Mouse (Mus musculus): ENCODE data around the gene Psg23.
"Not testable (repeated sequence)": the region's sequence is repeated elsewhere in the genome, so short reads cannot be mapped to it uniquely, and the experiment has no call there.

Psg23 gene

DNA sequence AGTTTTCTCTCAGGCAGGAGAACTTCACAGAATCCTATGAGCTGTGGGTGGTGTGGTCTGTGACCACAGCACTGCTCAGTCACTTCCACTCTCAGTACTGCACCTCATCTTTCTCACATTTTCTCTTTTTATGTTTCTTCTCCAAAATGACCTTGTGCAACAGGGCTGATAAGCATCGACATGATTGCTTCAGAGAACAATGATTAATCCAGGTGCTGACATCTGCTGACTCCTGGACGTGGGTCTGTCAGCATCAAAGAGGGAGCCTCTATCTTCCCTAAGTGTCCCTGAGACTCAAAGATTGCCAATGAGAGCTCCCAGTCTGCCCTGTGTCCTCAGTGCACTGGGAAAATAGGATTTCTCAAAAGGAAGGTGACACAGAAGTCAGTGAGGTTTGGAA, at the start of gene Psg23:
Gene Psg23, minus strand, starts transcription at position 101 of the 400 bp plus-strand sequence.
- not testable (repeated sequence) for DNase-seq (ENCODE audit: extremely low read depth, low read depth)

DNA sequence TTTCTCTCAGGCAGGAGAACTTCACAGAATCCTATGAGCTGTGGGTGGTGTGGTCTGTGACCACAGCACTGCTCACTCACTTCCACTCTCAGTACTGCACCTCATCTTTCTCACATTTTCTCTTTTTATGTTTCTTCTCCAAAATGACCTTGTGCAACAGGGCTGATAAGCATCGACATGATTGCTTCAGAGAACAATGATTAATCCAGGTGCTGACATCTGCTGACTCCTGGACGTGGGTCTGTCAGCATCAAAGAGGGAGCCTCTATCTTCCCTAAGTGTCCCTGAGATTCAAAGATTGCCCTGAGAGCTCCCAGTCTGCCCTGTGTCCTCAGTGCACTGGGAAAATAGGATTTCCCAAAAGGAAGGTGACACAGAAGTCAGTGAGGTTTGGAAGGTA, 40.3 kb upstream of the Psg23 start, which contains the start of gene Psg21:
Gene Psg21, minus strand, starts transcription at position 101 of the 400 bp plus-strand sequence.
- DNase-seq (ENCODE audit: extremely low read depth, low read depth): not testable (repeated sequence)

DNA sequence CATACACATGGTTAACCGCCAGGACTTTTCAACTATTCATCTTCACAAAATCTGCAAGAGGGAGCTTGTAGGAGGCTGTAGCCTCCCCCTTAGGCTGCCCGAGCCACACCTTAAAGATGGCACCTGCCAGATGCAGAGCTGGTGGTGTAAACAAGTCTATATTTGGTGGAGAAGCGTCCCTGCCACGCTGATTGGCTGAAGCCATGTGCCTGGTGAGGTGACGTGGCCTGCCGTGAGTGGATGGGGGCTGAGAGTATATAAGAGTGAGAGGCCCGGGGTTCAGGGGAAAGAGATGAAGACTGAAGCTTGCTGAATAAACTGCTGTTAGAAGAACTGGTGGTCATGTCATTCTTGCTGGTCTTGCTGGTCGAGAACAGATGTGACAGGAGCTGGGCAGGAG, 10.6 kb upstream of the Psg23 start:
- not testable (repeated sequence) for DNase-seq (ENCODE audit: extremely low read depth, low read depth)

- no peak for DNase-seq (ENCODE audit: extremely low read depth, low read depth)
Observed at GRCm38 (mm10) chr7:18567205-18567604, 49.1 kb downstream of the Psg23 start, which contains the start of gene Psg27. Gene Psg27 (minus strand): TSS chr7:18567305.

GRCm38 (mm10) chr7:18559850-18560249, 56.5 kb downstream of the Psg23 start:
- DNase-seq (ENCODE audit: extremely low read depth, low read depth): no peak
